Mouse (Mus musculus) adrenal gland, postnatal 4 days (tissue): ENCODE data around the gene Ctsll3. TPM values are rescaled to one million over a fixed set of nuclear protein-coding genes. Genes with fewer than 3 reads are reported as not detected.

Experiments
- DNase-seq, 2 experiments: peaks; one replicate each; pipeline ENCODE4 v3.0.0; 2021 to 2022; ENCODE audit warnings: low spot score in 2 of 2, mixed read lengths in 2 of 2
- total RNA-seq, 2 experiments: library from RNA; stranded (reverse); gene quantifications; 2 replicates each; pipeline ENCODE4 v1.2.3; 2021

Gene Ctsll3
- total RNA-seq, 2 experiments from 2014 or later = not detected

- no peak for DNase-seq
Observed at GRCm38 (mm10) chr13:60748556-60748955, 54.1 kb downstream of the Ctsll3 start.

Other genes with a start within 250 kb of the Ctsll3 start
- 10 to 100 TPM; 33.3 to 41.7 TPM for gene Dapk1, start 200.9 kb downstream of the Ctsll3 start, total RNA-seq
- not detected for gene BC051665, start 16.5 kb downstream of the Ctsll3 start, total RNA-seq
- 10 to 100 TPM; 31.9 to 54.1 TPM for gene 4930486L24Rik, start 61.6 kb upstream of the Ctsll3 start, total RNA-seq
- under 1 TPM in 1 of 2 experiments, not detected in 1; 0.93 TPM for gene Gm49392, start 94.0 kb upstream of the Ctsll3 start, total RNA-seq
- gene Ctla2b, start 94.6 kb upstream of the Ctsll3 start, total RNA-seq = 1 to 10 TPM; 4.2 to 5.4 TPM
- gene Tpbpb, start 102.0 kb upstream of the Ctsll3 start, total RNA-seq = not detected
- gene Gm49393, start 132.7 kb upstream of the Ctsll3 start, total RNA-seq = under 1 TPM in 1 of 2 experiments, not detected in 1; 0.79 TPM
- under 1 TPM in 1 of 2 experiments, not detected in 1; 0.31 TPM for gene Gm49391, start 133.7 kb upstream of the Ctsll3 start, total RNA-seq
- 10 to 100 TPM; 38.2 to 38.3 TPM for gene Ctla2a, start 133.8 kb upstream of the Ctsll3 start, total RNA-seq
- not detected for gene Tpbpa, start 139.1 kb upstream of the Ctsll3 start, total RNA-seq
- gene Ctsj, start 203.1 kb upstream of the Ctsll3 start, total RNA-seq = not detected
- gene Ctsq, start 237.8 kb upstream of the Ctsll3 start, total RNA-seq = not detected